ENCODE assay signal across 8 mouse cellular contexts in the genomic region with DNA sequence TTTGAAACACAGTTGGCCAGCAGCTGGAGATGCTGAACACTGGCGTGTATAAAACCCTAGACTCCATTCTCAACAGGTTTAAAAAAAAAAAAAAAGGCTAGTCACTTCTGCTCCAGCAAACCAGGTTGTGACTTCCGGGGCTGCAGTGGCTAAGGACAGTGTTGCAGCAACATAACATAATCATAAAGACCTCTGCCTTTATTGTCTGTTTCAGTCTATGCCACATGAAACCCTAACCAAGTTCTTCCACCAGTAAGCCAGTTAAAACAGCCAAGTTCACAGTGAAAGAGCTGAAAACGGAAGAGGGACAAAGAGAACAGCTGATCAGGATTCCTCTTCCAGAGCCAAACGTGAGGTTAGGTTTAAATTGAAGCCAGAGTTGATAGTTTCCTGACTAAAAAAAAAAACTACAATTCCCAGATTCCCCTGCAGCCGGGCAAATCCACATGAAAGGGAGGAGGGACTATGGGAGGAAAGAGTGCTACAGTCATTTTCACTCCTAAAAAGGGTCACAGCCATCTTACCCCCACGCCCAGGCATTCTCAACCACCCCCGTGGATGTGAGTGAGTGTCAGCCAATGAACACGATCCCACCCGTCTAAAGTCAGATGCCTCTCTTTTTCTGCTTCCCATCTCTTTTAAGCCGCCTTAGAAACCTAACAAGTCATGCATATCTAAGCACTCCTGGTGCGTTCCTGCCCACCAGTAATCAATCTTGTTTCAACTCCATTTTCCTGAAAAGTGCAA.
DNase-seq lines count a peak whose midpoint lies in the region; ATAC-seq and TF ChIP-seq lines count a peak whose summit lies in the region.

No protein-coding gene starts in this region.

- H3K9me3 ChIP-seq in hindbrain, postnatal 0 days (ENCODE audit: low read length): no peaks in the 10 kb centered on the region

- no peaks in the 10 kb centered on the region for H3K27me3 ChIP-seq in hindbrain, postnatal 0 days (ENCODE audit: insufficient read depth, low read length)
- H3K27me3 ChIP-seq in thymus, adult 2 months (ENCODE audit: control insufficient read depth, insufficient read depth, low read length): no peaks in the 10 kb centered on the region

- no peaks in the 10 kb centered on the region for H3K36me3 ChIP-seq in hindbrain, postnatal 0 days (ENCODE audit: insufficient read depth, low read length)
- no peaks in the 10 kb centered on the region for H3K36me3 ChIP-seq in thymus, adult 2 months (ENCODE audit: control insufficient read depth, insufficient read depth, low read length)

- intact Hi-C loops in left cerebral cortex, adult 2 months (cut with DNase I): loop anchor here (2.0 kb wide), 2 partner anchors 99 to 269 kb away; no protein-coding TSS in a partner anchor

- peak overlapping the region; percentile 63 for H3K4me2 ChIP-seq in hindbrain, postnatal 0 days (ENCODE audit: low read depth, low read length)

- peak overlapping the region; percentile 43 for H3K4me3 ChIP-seq in hindbrain, postnatal 0 days (ENCODE audit: low read length)
- H3K4me3 ChIP-seq in left cerebral cortex, adult 2 months: peak overlapping the region; percentile 45
- H3K4me3 ChIP-seq in thymus, adult 2 months (ENCODE audit: control insufficient read depth, insufficient read depth, low read length): no peak overlapping the region

- no peak for TF ChIP-seq POLR2A in thymus, adult 2 months (IDR thresholded peaks at IDR 0.05; ENCODE audit: control insufficient read depth, extremely low read depth, insufficient read depth, low read length, poor library complexity)

- TF ChIP-seq CTCF in hindbrain, postnatal 0 days (IDR thresholded peaks at IDR 0.05; ENCODE audit: low read depth): no peak
- no peak for TF ChIP-seq CTCF in left cerebral cortex, adult 2 months (IDR thresholded peaks at IDR 0.05)
- TF ChIP-seq CTCF in thymus, adult 2 months (IDR thresholded peaks at IDR 0.05; ENCODE audit: borderline replicate concordance, control insufficient read depth, extremely low read depth, insufficient read depth, low read length, poor library complexity): no peak

- ATAC-seq in hindbrain, postnatal 0 days: peak; percentile 85

- no peaks in the 10 kb centered on the region for H3K4me1 ChIP-seq in hindbrain, postnatal 0 days (ENCODE audit: insufficient read depth, low read length)
- H3K4me1 ChIP-seq in thymus, adult 2 months (replicated peaks; ENCODE audit: control insufficient read depth, insufficient read depth, low read length): no peaks in the 10 kb centered on the region

- DNase-seq in adipocyte (ENCODE audit: low spot score): peak; percentile 66
- peak; percentile 66 to 70 for DNase-seq in cerebellum, postnatal 10 days
- DNase-seq in frontal cortex, adult 2 months (ENCODE audit: extremely low spot score in 1 of 2, low spot score in 1 of 2): peak; percentile 23 to 67
- DNase-seq in hindbrain, postnatal 0 days (ENCODE audit: low spot score): peak; percentile 70
- DNase-seq in left cerebral cortex, adult 2 months (ENCODE audit: extremely low spot score in 1 of 2, low spot score in 2 of 2): peak; percentile 29 to 42
- peak; percentile 41 to 49 for DNase-seq in lung, postnatal 4 days
- peak; percentile 66 to 77 for DNase-seq in right cerebral cortex, postnatal 10 days (ENCODE audit: low spot score in 2 of 2)
- DNase-seq in thymus, adult 2 months: no peak

- 0 out of 2 replicates have a peak overlapping the region, but pooled peaks have one; percentile 36 for H3K27ac ChIP-seq in hindbrain, postnatal 0 days
- H3K27ac ChIP-seq in left cerebral cortex, adult 2 months: peak overlapping the region; percentile 78
- H3K27ac ChIP-seq in thymus, adult 2 months (ENCODE audit: control insufficient read depth, insufficient read depth, low read length): no peak overlapping the region

- peak overlapping the region; percentile 38; the same call in 1 of the 2 replicates for H3K9ac ChIP-seq in hindbrain, postnatal 0 days (replicated peaks; ENCODE audit: low read length)

- WGBS in hindbrain, postnatal 0 days: 13% methylated on average over 11 of the region's 11 CpGs
- 48% methylated on average over 11 of the region's 11 CpGs for WGBS in thymus, adult 2 months
